ENCODE assay signal across 7 mouse cellular contexts in the genomic region with DNA sequence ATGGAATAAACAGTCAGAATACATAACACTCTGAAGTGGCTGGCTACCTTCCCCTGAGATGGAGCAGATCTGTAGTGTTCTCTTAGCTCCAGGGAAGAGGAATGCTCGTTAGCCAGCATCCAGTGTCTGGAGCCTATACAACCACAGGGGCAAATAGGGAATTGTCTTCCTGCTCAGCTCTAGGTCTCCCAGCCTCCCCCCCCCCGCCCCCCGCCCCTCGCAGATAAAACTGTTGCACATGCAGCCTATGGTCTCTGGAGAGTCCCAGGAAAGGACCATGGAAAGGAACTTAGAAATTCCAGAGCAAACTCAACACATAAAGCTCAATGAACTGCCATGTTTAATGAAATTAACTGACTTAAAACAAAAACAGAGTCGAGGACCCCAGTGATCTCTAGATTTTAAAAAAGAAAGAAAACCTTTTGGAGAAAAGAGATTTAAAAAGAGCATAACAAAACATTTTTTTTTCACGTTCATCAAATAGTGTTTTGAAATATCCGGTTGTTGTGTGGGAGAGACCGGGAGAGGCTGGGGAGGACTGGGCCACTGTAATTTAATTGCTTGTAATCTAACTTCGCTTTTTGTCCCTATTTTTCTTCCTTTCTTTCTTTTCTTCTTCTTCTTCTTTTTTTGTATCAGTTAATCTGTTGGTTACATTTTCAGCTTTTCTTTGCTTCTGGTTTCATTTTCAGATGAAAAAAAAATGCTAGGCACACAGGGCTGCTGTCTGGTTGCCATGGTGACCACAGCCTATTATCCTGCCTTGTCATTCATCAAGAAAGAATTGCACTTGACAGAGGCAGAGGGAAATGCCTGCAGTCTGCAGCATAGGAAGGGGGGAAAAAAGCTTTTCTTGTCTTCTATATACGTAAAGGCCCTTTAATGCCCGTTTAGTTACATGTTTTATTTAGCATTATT.
DNase-seq lines count a peak whose midpoint lies in the region; ATAC-seq and TF ChIP-seq lines count a peak whose summit lies in the region.

No protein-coding gene starts in this region.

- H3K36me3 ChIP-seq in midbrain, postnatal 0 days (ENCODE audit: insufficient read depth, low read length): no peaks in the 10 kb centered on the region

- H3K27me3 ChIP-seq in midbrain, postnatal 0 days (ENCODE audit: insufficient read depth, low read length): no peaks in the 10 kb centered on the region

- peak; percentile 86 for ATAC-seq in midbrain, postnatal 0 days (ENCODE audit: low FRiP score)
- no peak for ATAC-seq in erythroid progenitor cell, adult 5-6 weeks (replicated peaks; ENCODE audit: low FRiP score, poor library complexity, severe bottlenecking)

- H3K4me1 ChIP-seq in midbrain, postnatal 0 days (ENCODE audit: insufficient read depth, low read length): peaks cover 24% of the 10 kb centered on the region

- H3K9ac ChIP-seq in midbrain, postnatal 0 days (replicated peaks; ENCODE audit: low read length, poor library complexity, severe bottlenecking): peak overlapping the region; percentile 56; the same call in 1 of the 2 replicates

- 4% methylated on average over 11 of the region's 11 CpGs for WGBS in midbrain, postnatal 0 days

- TF ChIP-seq CTCF in left cerebral cortex, adult 2 months (IDR thresholded peaks at IDR 0.05): no peak
- no peak for TF ChIP-seq CTCF in midbrain, postnatal 0 days (IDR thresholded peaks at IDR 0.05)

- intact Hi-C loops in left cerebral cortex, adult 2 months (cut with DNase I): loop anchor here (2.0 to 5.0 kb wide), 2 partner anchors 31 to 126 kb away; no protein-coding TSS in a partner anchor

- peak; percentile 6 for DNase-seq in thymus, postnatal 4 days
- DNase-seq in thymus, adult 18-20 months: no peak
- DNase-seq in embryo, embryonic 9.5 days (ENCODE audit: extremely low spot score): peak; percentile 81
- peak; percentile 41 for DNase-seq in heart, postnatal 4 days
- DNase-seq in left cerebral cortex, adult 2 months (ENCODE audit: extremely low spot score in 1 of 2, low spot score in 2 of 2): peak in 1 of 2 experiments; percentile 51
- DNase-seq in midbrain, postnatal 0 days (ENCODE audit: low spot score): peak; percentile 95

- no peaks in the 10 kb centered on the region for H3K9me3 ChIP-seq in midbrain, postnatal 0 days (ENCODE audit: low read length)

- H3K4me3 ChIP-seq in left cerebral cortex, adult 2 months: peak overlapping the region; percentile 33
- H3K4me3 ChIP-seq in midbrain, postnatal 0 days (ENCODE audit: low read depth, low read length): no peak overlapping the region

- peak overlapping the region; percentile 38 for H3K4me2 ChIP-seq in midbrain, postnatal 0 days (ENCODE audit: low read depth, low read length, poor library complexity, severe bottlenecking)

- peak overlapping the region; percentile 89 for H3K27ac ChIP-seq in left cerebral cortex, adult 2 months
- H3K27ac ChIP-seq in midbrain, postnatal 0 days (ENCODE audit: low read depth, low read length): peak overlapping the region; percentile 93

Comparison
In these comparisons a context has a peak if more than half of its experiments do, and no peak if none do; other contexts are left out.
1. DNase-seq: peak in thymus, postnatal 4 days (single experiment), embryo, embryonic 9.5 days (single experiment), heart, postnatal 4 days (single experiment) and midbrain, postnatal 0 days (single experiment); none in thymus, adult 18-20 months (0 of 2).